Mouse (Mus musculus) 3T3-L1 (cell line): ENCODE measurements at regions not wholly inside any gene's neighbourhood (a gene's known extent, or its start where the extent isn't known, plus 50 kb on each side); places are given as distances from the start of the nearest gene placed in this dataset.
A peak's percentile ranks its signal among the peaks of the same experiment; 100 is the strongest.

Experiments
- DNase-seq: peaks from one replicate; pipeline ENCODE4 v3.0.0-alpha.2; 2015; ENCODE audit warnings: low read depth, low spot score

- DNase-seq: no peak
Observed at GRCm38 (mm10) chr9:13905086-13905669, 77.7 kb downstream of the Fam76b start.

- DNase-seq: no peak
Observed at GRCm38 (mm10) chr9:13906736-13907135, 79.2 kb downstream of the Fam76b start.

GRCm38 (mm10) chr9:13909604-13910003, 82.1 kb downstream of the Fam76b start:
- no peak for DNase-seq

GRCm38 (mm10) chr9:13910091-13910490, 82.6 kb downstream of the Fam76b start:
- DNase-seq: no peak

GRCm38 (mm10) chr9:13913459-13913858, 85.9 kb downstream of the Fam76b start:
- no peak for DNase-seq

GRCm38 (mm10) chr9:13914131-13914530, 86.6 kb downstream of the Fam76b start:
- no peak for DNase-seq

- DNase-seq: no peak
Observed at GRCm38 (mm10) chr9:13914847-13915246, 87.3 kb downstream of the Fam76b start.

- no peak for DNase-seq
Observed at GRCm38 (mm10) chr9:13916837-13917236, 89.3 kb downstream of the Fam76b start.

- peak; percentile 4 for DNase-seq
Observed at GRCm38 (mm10) chr9:13918606-13919202, 91.2 kb downstream of the Fam76b start.

GRCm38 (mm10) chr9:13919739-13920410, 92.4 kb downstream of the Fam76b start:
- peak; percentile 95 for DNase-seq

GRCm38 (mm10) chr9:13920623-13921022, 93.1 kb downstream of the Fam76b start:
- DNase-seq: peak; percentile 53

- peak; percentile 83 for DNase-seq
Observed at GRCm38 (mm10) chr9:13932001-13932508, 104.5 kb downstream of the Fam76b start.

GRCm38 (mm10) chr9:13933404-13933803, 105.9 kb downstream of the Fam76b start:
- DNase-seq: no peak

- no peak for DNase-seq
Observed at GRCm38 (mm10) chr9:13937301-13937700, 109.8 kb downstream of the Fam76b start.

- DNase-seq: no peak
Observed at GRCm38 (mm10) chr9:13946519-13946918, 119.0 kb downstream of the Fam76b start.

GRCm38 (mm10) chr9:13952157-13952556, 124.6 kb downstream of the Fam76b start:
- no peak for DNase-seq

GRCm38 (mm10) chr9:13963140-13963763, 135.7 kb downstream of the Fam76b start:
- DNase-seq: no peak

- DNase-seq: no peak
Observed at GRCm38 (mm10) chr9:13963796-13964195, 136.3 kb downstream of the Fam76b start.

GRCm38 (mm10) chr9:13964256-13964655, 136.7 kb downstream of the Fam76b start:
- DNase-seq: no peak

GRCm38 (mm10) chr9:13966212-13966611, 138.7 kb downstream of the Fam76b start:
- DNase-seq: no peak

GRCm38 (mm10) chr9:13969262-13969661, 141.7 kb downstream of the Fam76b start:
- peak; percentile 44 for DNase-seq

- no peak for DNase-seq
Observed at GRCm38 (mm10) chr9:13973600-13973999, 146.1 kb downstream of the Fam76b start.
